Mouse (Mus musculus): ENCODE results near the gene Slc50a1.

DNA sequence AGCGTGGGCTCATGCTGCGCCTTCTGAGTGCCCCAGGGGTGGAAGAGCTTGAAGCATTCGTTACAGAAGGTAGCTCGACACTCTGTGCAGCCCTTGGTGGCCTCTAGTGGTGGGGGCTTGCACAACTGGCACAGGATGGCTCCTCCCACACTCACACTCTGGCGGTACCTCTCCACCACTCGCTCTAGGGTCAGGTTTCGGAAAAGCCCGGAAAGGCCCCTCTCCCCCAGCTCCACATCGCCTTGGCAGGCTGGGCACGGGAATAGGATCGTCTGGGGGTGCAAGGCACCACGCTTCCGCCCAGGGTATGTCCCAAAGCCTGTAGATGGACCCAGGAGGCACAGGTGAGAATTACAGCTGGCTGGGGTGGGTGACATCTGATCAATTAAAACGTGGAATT is 26.8 kb downstream of the Slc50a1 start:
- TF ChIP-seq POLR2A (IDR thresholded peaks at IDR 0.05; ENCODE audit: control insufficient read depth, low read depth, low read length), result no peak
- TF ChIP-seq CTCF (IDR thresholded peaks at IDR 0.05; ENCODE audit: control insufficient read depth, insufficient read depth, insufficient replicate concordance, low read depth, low read length), result peak; percentile 35; the same call in 1 of the 2 replicates

Measured in testis, adult 2 months (tissue).